Mouse (Mus musculus): ENCODE results near the gene Aldh1a1. TPM values are rescaled to one million over a fixed set of nuclear protein-coding genes. Genes with fewer than 3 reads are reported as not detected.
"Not testable (repeated sequence)": the region's sequence is repeated elsewhere in the genome, so short reads cannot be mapped to it uniquely, and the experiment has no call there.

Gene Aldh1a1
- polyA plus RNA-seq, 1 experiment from 2014 or later = 3.8 TPM

DNA sequence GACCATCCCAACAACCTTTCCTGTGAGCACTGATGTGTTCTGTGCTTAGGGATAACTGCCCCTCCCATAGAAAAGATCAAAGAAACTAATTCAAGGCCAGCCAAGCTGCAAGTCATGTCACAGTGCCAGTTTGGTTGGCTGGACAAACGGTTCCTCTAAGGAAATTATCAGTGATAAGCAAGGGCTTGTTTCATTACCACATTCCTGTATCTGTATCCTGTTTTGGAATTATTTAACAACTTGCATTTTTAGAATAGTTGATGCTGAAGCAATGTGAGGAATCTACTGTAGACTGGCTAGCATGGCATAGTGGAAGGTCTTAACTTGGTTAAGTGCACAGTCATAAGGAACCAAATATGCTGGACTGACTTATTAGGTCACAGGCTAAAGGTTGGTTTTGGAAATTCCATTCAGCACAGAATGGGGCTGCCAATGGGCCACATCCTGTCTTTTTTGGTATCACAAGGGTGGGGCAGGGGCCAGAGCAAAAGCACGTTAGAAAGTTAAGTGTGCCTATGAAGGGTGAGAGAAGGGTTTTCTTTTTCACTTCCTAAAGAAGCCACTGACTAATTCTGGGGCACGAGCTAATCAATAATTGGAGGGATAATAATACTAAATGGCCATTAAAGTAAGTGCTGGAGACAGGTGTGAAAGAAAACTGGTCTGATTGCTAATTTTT is 121.9 kb downstream of the Aldh1a1 start:
- 48% methylated on average over 3 of the region's 3 CpGs for WGBS
- no peak overlapping the region for H3K27ac ChIP-seq (ENCODE audit: low read depth, low read length)
- ATAC-seq (ENCODE audit: low FRiP score, low TSS enrichment) = no peak

DNA sequence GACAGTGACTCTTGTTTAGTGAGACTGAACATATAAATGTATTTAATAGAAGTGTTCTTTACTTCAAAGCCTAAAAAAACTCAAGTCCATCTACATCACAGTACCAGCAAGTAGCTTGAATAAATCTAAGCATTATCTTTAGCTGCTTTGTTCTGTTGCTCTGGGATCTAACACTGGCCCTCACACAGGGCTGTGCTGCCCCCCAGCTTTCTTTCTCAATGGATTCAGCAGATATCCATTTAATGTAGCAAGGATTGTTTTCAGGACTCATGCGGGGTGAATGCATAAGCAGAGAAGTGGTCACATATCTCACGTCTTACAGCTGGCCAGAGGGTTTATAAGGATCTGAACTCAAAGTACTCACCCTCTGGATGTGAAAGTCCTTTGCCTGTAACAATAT is 129.9 kb downstream of the Aldh1a1 start:
- WGBS = 77% methylated on average over 2 of the region's 2 CpGs
- no peak for ATAC-seq (ENCODE audit: low FRiP score, low TSS enrichment)
- Histone ChIP-seq H3K4me3 (ENCODE audit: low read length) (no peak overlapping the region), H3K4me2 (replicated peaks; ENCODE audit: low read depth, low read length) (no peak overlapping the region), H3K27ac (ENCODE audit: low read depth, low read length) (no peak overlapping the region), H3K9me3 (ENCODE audit: control insufficient read depth, low read length) (no peaks in the 10 kb centered on the region), H3K36me3 (ENCODE audit: control insufficient read depth, insufficient read depth, low read length) (no peaks in the 10 kb centered on the region), H3K9ac (ENCODE audit: low read depth, low read length) (no peak overlapping the region), H3K27me3 (ENCODE audit: control insufficient read depth, insufficient read depth, low read length) (no peaks in the 10 kb centered on the region), H3K4me1 (ENCODE audit: control insufficient read depth, insufficient read depth, low read length) (no peaks in the 10 kb centered on the region)

More for the DNA sequence above, 121.9 kb downstream of the Aldh1a1 start:
- no peak overlapping the region for H3K9ac ChIP-seq (ENCODE audit: low read depth, low read length)
- no peak overlapping the region for H3K4me3 ChIP-seq (ENCODE audit: low read length)
- H3K9me3 ChIP-seq (ENCODE audit: control insufficient read depth, low read length) = no peaks in the 10 kb centered on the region
- H3K27me3 ChIP-seq (ENCODE audit: control insufficient read depth, insufficient read depth, low read length) = no peaks in the 10 kb centered on the region
- H3K4me2 ChIP-seq (replicated peaks; ENCODE audit: low read depth, low read length) = no peak overlapping the region
- no peaks in the 10 kb centered on the region for H3K36me3 ChIP-seq (ENCODE audit: control insufficient read depth, insufficient read depth, low read length)
- H3K4me1 ChIP-seq (ENCODE audit: control insufficient read depth, insufficient read depth, low read length) = no peaks in the 10 kb centered on the region

GRCm38 (mm10) chr19:20623416-20623815 is 130.9 kb downstream of the Aldh1a1 start:
- Histone ChIP-seq H3K9me3 (ENCODE audit: control insufficient read depth, low read length) (no peaks in the 10 kb centered on the region), H3K4me1 (ENCODE audit: control insufficient read depth, insufficient read depth, low read length) (no peaks in the 10 kb centered on the region), H3K4me3 (ENCODE audit: low read length) (no peak overlapping the region), H3K27me3 (ENCODE audit: control insufficient read depth, insufficient read depth, low read length) (no peaks in the 10 kb centered on the region), H3K9ac (ENCODE audit: low read depth, low read length) (no peak overlapping the region), H3K36me3 (ENCODE audit: control insufficient read depth, insufficient read depth, low read length) (no peaks in the 10 kb centered on the region), H3K27ac (ENCODE audit: low read depth, low read length) (no peak overlapping the region), H3K4me2 (replicated peaks; ENCODE audit: low read depth, low read length) (no peak overlapping the region)
- WGBS = 52% methylated on average over 10 of the region's 10 CpGs
- ATAC-seq (ENCODE audit: low FRiP score, low TSS enrichment) = no peak

DNA sequence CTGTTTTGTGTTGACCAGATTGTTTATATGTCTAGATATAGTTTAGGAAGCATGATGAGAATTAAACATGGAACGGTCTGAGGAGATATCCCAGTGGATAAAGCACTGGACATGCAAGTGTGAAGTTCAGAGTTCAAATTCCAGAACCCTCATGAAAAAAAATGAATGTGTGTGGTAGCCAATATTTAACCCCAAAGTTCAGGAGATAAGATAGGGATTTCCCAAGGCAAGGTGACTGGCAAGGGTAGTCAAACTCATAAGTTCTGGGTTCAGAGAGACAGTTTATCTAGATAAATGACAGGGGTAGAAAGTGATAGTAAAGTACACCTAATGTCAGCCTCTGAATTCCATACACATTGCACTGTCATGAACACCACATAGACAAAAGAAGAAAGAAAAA is 138.5 kb downstream of the Aldh1a1 start:
- Histone ChIP-seq H3K9me3 (ENCODE audit: control insufficient read depth, low read length) (no peaks in the 10 kb centered on the region), H3K4me1 (ENCODE audit: control insufficient read depth, insufficient read depth, low read length) (no peaks in the 10 kb centered on the region), H3K4me2 (replicated peaks; ENCODE audit: low read depth, low read length) (no peak overlapping the region), H3K9ac (ENCODE audit: low read depth, low read length) (no peak overlapping the region), H3K4me3 (ENCODE audit: low read length) (no peak overlapping the region), H3K36me3 (ENCODE audit: control insufficient read depth, insufficient read depth, low read length) (no peaks in the 10 kb centered on the region), H3K27ac (ENCODE audit: low read depth, low read length) (no peak overlapping the region), H3K27me3 (ENCODE audit: control insufficient read depth, insufficient read depth, low read length) (no peaks in the 10 kb centered on the region)
- 88% methylated on average over 1 of the region's 1 CpGs for WGBS
- ATAC-seq (ENCODE audit: low FRiP score, low TSS enrichment) = no peak

DNA sequence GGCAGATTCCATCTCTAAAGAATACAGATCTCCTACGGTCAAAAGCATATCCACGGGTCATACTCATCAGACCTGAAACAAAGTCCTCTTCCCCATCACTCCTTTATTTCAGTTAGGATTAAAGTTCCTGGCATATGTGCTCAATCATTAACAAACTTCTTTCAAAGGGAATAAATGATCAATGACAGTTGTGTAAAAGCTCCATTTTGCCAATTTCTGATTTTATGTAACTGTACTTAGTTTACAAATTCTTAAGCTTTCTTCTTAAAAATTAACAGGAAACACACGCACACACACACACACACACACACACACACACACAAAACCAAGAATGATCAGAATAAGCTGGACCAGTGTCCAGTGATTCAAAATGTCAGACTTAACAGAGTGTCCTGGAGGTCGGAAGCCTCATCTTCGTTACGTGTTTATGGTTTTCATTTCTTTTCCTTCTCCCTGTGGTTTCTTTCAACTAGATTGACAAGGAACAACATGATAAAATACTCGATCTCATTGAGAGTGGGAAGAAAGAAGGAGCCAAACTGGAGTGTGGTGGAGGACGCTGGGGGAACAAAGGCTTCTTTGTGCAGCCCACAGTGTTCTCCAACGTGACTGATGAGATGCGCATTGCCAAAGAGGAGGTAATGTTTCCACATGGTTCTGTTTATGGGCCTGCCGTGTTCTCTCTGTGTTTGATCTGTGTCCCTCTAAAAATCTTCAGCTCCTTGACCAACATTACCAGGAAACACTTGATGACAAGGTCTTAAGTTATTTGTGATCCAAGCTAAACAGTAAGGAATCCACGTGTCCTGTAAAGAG is 141.6 kb downstream of the Aldh1a1 start:
- Histone ChIP-seq H3K27me3 (ENCODE audit: control insufficient read depth, insufficient read depth, low read length) (no peaks in the 10 kb centered on the region), H3K9ac (ENCODE audit: low read depth, low read length) (no peak overlapping the region), H3K27ac (ENCODE audit: low read depth, low read length) (no peak overlapping the region), H3K4me1 (ENCODE audit: control insufficient read depth, insufficient read depth, low read length) (no peaks in the 10 kb centered on the region), H3K9me3 (ENCODE audit: control insufficient read depth, low read length) (no peaks in the 10 kb centered on the region), H3K4me2 (replicated peaks; ENCODE audit: low read depth, low read length) (no peak overlapping the region), H3K36me3 (ENCODE audit: control insufficient read depth, insufficient read depth, low read length) (no peaks in the 10 kb centered on the region), H3K4me3 (ENCODE audit: low read length) (no peak overlapping the region)
- 62% methylated on average over 12 of the region's 12 CpGs for WGBS
- ATAC-seq (ENCODE audit: low FRiP score, low TSS enrichment) = no peak

DNA sequence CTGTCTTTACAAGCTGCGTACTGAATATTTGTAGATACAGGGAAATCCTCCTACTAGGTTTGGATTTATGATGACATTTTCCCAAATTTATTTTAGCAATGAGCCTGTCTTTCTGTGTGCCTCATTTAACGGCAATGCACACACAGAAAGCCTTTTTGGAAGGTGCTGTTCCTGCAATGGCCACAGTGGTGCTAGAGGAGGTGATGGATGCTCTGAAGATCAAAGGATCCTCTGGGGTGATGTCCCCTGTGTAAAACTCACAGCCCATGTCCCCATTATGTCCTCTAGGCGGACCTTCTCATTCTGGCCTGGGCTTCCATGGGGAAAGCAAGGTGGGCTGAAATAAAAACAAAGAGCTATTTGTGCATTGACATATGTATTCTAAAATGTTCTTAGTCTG is 151.8 kb downstream of the Aldh1a1 start:
- Histone ChIP-seq H3K4me3 (ENCODE audit: low read length) (no peak overlapping the region), H3K36me3 (ENCODE audit: control insufficient read depth, insufficient read depth, low read length) (no peaks in the 10 kb centered on the region), H3K9ac (ENCODE audit: low read depth, low read length) (no peak overlapping the region), H3K4me1 (ENCODE audit: control insufficient read depth, insufficient read depth, low read length) (no peaks in the 10 kb centered on the region), H3K9me3 (ENCODE audit: control insufficient read depth, low read length) (no peaks in the 10 kb centered on the region), H3K27me3 (ENCODE audit: control insufficient read depth, insufficient read depth, low read length) (no peaks in the 10 kb centered on the region), H3K27ac (ENCODE audit: low read depth, low read length) (no peak overlapping the region), H3K4me2 (replicated peaks; ENCODE audit: low read depth, low read length) (no peak overlapping the region)
- ATAC-seq (ENCODE audit: low FRiP score, low TSS enrichment) = no peak
- 49% methylated on average over 3 of the region's 3 CpGs for WGBS

DNA sequence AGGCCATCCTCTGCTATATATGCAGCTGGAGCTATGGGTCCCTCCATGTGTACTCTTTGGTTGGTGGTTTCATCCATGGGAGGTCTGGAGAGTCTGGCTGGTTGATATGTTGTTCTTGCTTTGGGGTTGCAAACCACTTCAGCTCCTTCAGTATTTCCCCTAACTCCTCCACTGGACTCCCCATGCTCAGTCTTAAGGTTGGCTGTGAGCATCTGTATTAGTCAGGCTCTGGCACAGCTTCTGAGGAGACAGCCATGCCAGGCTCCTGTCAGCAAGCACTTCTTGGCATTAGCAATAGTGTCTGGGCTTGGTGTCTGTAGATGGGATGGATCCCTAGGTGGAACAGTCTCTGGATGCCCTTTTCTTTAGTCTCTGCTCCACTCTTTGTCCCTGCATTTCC is 155.0 kb downstream of the Aldh1a1 start:
- not testable (repeated sequence) for H3K4me1 ChIP-seq (ENCODE audit: control insufficient read depth, insufficient read depth, low read length); H3K27me3 ChIP-seq (ENCODE audit: control insufficient read depth, insufficient read depth, low read length); H3K27ac ChIP-seq (ENCODE audit: low read depth, low read length); ATAC-seq (ENCODE audit: low FRiP score, low TSS enrichment); H3K36me3 ChIP-seq (ENCODE audit: control insufficient read depth, insufficient read depth, low read length); H3K4me3 ChIP-seq (ENCODE audit: low read length); H3K9ac ChIP-seq (ENCODE audit: low read depth, low read length); H3K9me3 ChIP-seq (ENCODE audit: control insufficient read depth, low read length); H3K4me2 ChIP-seq (replicated peaks; ENCODE audit: low read depth, low read length)

- no peak for ATAC-seq (ENCODE audit: low FRiP score, low TSS enrichment)
- Histone ChIP-seq H3K36me3 (ENCODE audit: control insufficient read depth, insufficient read depth, low read length) (no peaks in the 10 kb centered on the region), H3K27me3 (ENCODE audit: control insufficient read depth, insufficient read depth, low read length) (no peaks in the 10 kb centered on the region), H3K27ac (ENCODE audit: low read depth, low read length) (no peak overlapping the region), H3K9me3 (ENCODE audit: control insufficient read depth, low read length) (no peaks in the 10 kb centered on the region), H3K4me3 (ENCODE audit: low read length) (no peak overlapping the region), H3K9ac (ENCODE audit: low read depth, low read length) (no peak overlapping the region), H3K4me1 (ENCODE audit: control insufficient read depth, insufficient read depth, low read length) (no peaks in the 10 kb centered on the region), H3K4me2 (replicated peaks; ENCODE audit: low read depth, low read length) (no peak overlapping the region)
- WGBS = 34% methylated on average over 2 of the region's 2 CpGs
These were observed 157.5 kb downstream of the Aldh1a1 start for GRCm38 (mm10) chr19:20650008-20650407.

- no peaks in the 10 kb centered on the region for H3K4me1 ChIP-seq (ENCODE audit: control insufficient read depth, insufficient read depth, low read length)
- H3K36me3 ChIP-seq (ENCODE audit: control insufficient read depth, insufficient read depth, low read length) = no peaks in the 10 kb centered on the region
- H3K9ac ChIP-seq (ENCODE audit: low read depth, low read length) = no peak overlapping the region
- ATAC-seq (ENCODE audit: low FRiP score, low TSS enrichment) = no peak
- no peak overlapping the region for H3K27ac ChIP-seq (ENCODE audit: low read depth, low read length)
- no peaks in the 10 kb centered on the region for H3K9me3 ChIP-seq (ENCODE audit: control insufficient read depth, low read length)
- 78% methylated on average over 1 of the region's 1 CpGs for whole genome bisulfite sequencing
- H3K4me2 ChIP-seq (replicated peaks; ENCODE audit: low read depth, low read length) = no peak overlapping the region
- H3K27me3 ChIP-seq (ENCODE audit: control insufficient read depth, insufficient read depth, low read length) = no peaks in the 10 kb centered on the region
- H3K4me3 ChIP-seq (ENCODE audit: low read length) = no peak overlapping the region
These were observed 160.7 kb downstream of the Aldh1a1 start for GRCm38 (mm10) chr19:20653082-20653676.
